Mouse (Mus musculus): ENCODE results near the gene Myef2.

DNA sequence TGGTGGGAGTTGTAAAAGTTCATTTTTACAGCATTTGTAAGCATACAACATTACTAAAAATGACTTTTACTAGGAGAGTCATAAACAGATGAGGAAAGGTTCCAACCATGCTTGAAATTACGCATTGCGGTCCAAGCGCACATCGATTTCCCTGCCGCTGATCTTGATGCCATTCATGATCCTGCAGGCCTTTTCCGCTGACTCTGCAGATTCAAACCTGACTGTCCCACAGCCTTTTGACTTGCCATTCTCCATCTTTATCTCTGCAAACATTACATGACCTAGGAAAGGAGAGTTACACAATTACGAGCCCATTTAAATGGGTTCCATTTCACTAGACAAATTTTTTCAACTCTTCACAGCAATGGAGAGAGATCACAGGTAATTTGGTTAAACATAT, 34.7 kb downstream of the Myef2 start:
- TF ChIP-seq POLR2A (IDR thresholded peaks at IDR 0.05; ENCODE audit: low read depth, low read length) (no peak), CTCF (conservative IDR thresholded peaks at IDR 0.05; ENCODE audit: insufficient read depth, insufficient read length, low read depth, low read length) (no peak)
